Mouse (Mus musculus) brain, embryonic 14.5 days (tissue): ENCODE measurements at regions not wholly inside any gene's neighbourhood (a gene's known extent, or its start where the extent isn't known, plus 50 kb on each side); places are given as distances from the start of the nearest gene placed in this dataset.

Source experiments
- CTCF ChIP-seq: fragments of 200-500 bp; IDR thresholded peaks from 2 replicates; pipeline ENCODE4 v1.5.1; 2012; ENCODE audit warnings: inconsistent platforms, mild to moderate bottlenecking, moderate library complexity, borderline replicate concordance; ENCODE audit not compliant: insufficient read depth, insufficient read length; ENCODE audit errors: extremely low read depth
- POLR2A ChIP-seq: fragments of 200-500 bp; IDR thresholded peaks from 2 replicates; pipeline ENCODE4 v1.6.1; 2012; ENCODE audit warnings: mild to moderate bottlenecking, inconsistent platforms, borderline replicate concordance; ENCODE audit not compliant: poor library complexity, insufficient read depth, insufficient read length, severe bottlenecking; ENCODE audit errors: extremely low read depth

DNA sequence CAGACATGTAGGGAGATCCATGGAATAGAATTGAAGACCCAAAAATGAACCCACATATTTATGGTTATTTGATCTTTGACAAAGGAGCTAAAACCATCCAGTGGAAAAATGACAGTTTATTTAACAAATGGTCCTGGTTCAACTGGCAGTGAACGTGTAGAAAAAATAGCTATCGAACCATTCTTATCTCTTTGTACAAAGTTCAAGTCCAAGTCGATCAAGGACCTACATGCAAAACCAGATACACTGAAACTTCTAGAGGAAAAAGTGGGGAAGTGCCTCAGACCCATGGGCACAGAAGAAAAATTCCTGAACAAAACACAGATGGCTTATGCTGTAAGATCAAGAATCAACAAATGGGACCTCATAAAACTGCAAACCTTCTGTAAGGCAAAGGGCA is 306.2 kb downstream of the Slc6a15 start:
- TF ChIP-seq CTCF (no peak), POLR2A (no peak)
